Comparison of ENCODE assay signal across 28 mouse cellular contexts in the genomic region with DNA sequence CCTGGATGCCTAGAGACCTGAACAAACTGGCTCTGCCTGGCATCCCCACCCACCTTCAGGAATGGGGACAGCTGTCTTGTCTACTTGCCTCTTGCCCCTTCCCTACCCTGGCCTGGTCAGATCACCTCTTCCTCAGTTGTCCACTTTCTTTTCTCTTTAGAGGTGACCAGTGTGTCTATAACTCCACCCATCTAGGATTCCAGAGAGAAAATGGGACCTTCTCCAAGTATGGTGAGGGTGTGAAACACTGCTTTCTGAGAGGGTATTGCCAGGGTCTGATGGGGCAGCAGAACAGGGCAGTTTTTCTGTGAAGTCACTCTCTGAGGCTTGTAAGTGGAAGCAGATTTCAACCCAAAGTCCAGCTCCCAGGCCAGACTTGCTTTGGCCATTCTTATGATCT. TPM values are rescaled to one million over a fixed set of nuclear protein-coding genes. Genes with fewer than 3 reads are reported as not detected.
"Had no signal": no experiment of that assay in that cellular context is flagged by ENCODE, and none has a peak within 500 bp of the region (broad histone marks: within the 10 kb centered on the region; RNA-seq: fewer than 3 reads in every experiment).

No protein-coding gene starts in this region.

- DNase-seq: kidney, adult 11 months; kidney, adult 8-10 months; kidney, postnatal 10 days; kidney, postnatal 36 days; layer of hippocampus, postnatal 36 days; lung, adult 18-20 months; thymus, adult 2 months; thymus, postnatal 14 days; thymus, postnatal 4 days had no signal

- H3K27ac ChIP-seq: kidney, embryonic 15.5 days; left cerebral cortex, adult 2 months; liver, embryonic 15.5 days; lung, embryonic 15.5 days; macrophage; midbrain, embryonic 12.5 days; midbrain, embryonic 15.5 days; neural tube, embryonic 12.5 days; neural tube, embryonic 15.5 days had no signal

- H3K4me1 ChIP-seq: kidney, embryonic 15.5 days; liver, embryonic 15.5 days; lung, embryonic 15.5 days; midbrain, embryonic 12.5 days; midbrain, embryonic 15.5 days; neural tube, embryonic 12.5 days; neural tube, embryonic 15.5 days had no signal

- H3K9me3 ChIP-seq: kidney, embryonic 15.5 days; liver, embryonic 15.5 days; lung, embryonic 15.5 days; midbrain, embryonic 12.5 days; midbrain, embryonic 15.5 days; neural tube, embryonic 12.5 days; neural tube, embryonic 15.5 days had no signal

- H3K36me3 ChIP-seq: kidney, embryonic 15.5 days; liver, embryonic 15.5 days; lung, embryonic 15.5 days; midbrain, embryonic 12.5 days; midbrain, embryonic 15.5 days; neural tube, embryonic 12.5 days; neural tube, embryonic 15.5 days had no signal

- H3K9ac ChIP-seq: kidney, embryonic 15.5 days; liver, embryonic 15.5 days; lung, embryonic 15.5 days; midbrain, embryonic 12.5 days; midbrain, embryonic 15.5 days; neural tube, embryonic 12.5 days; neural tube, embryonic 15.5 days had no signal

- H3K4me2 ChIP-seq: kidney, embryonic 15.5 days; liver, embryonic 11.5 days; liver, embryonic 15.5 days; lung, embryonic 15.5 days; midbrain, embryonic 12.5 days; midbrain, embryonic 15.5 days; neural tube, embryonic 12.5 days; neural tube, embryonic 15.5 days had no signal

- H3K4me3 ChIP-seq: kidney, embryonic 15.5 days; left cerebral cortex, adult 2 months; liver, embryonic 15.5 days; lung, embryonic 15.5 days; midbrain, embryonic 12.5 days; midbrain, embryonic 15.5 days; neural tube, embryonic 12.5 days; neural tube, embryonic 15.5 days had no signal

- ATAC-seq: midbrain, embryonic 15.5 days had no signal

- H3K27me3 ChIP-seq: kidney, embryonic 15.5 days; liver, embryonic 15.5 days; lung, embryonic 15.5 days; midbrain, embryonic 12.5 days; midbrain, embryonic 15.5 days; neural tube, embryonic 12.5 days; neural tube, embryonic 15.5 days had no signal

RNA-seq across cellular contexts. Expression of gene Orm1, which starts 0.9 kb away (rescaled TPM):
- total RNA-seq: layer of hippocampus, adult 8-10 months; layer of hippocampus, postnatal 10 days; layer of hippocampus, postnatal 36 days; left cerebral cortex, adult 2 months; left cerebral cortex, postnatal 10 days; left cerebral cortex, postnatal 36 days had no signal
- polyA plus RNA-seq: kidney, embryonic 15.5 days; limb, embryonic 11.5 days; liver, embryonic 11.5 days; lung, embryonic 15.5 days; midbrain, embryonic 12.5 days; midbrain, embryonic 15.5 days; neural tube, embryonic 12.5 days; neural tube, embryonic 15.5 days; small intestine, adult 2 months had no signal

RNA-seq across cellular contexts. Expression of gene Orm3, which starts 10.7 kb away (rescaled TPM):
- total RNA-seq: layer of hippocampus, adult 8-10 months; layer of hippocampus, postnatal 10 days; layer of hippocampus, postnatal 36 days; left cerebral cortex, adult 2 months; left cerebral cortex, postnatal 10 days; left cerebral cortex, postnatal 36 days; megakaryocyte, adult 5-6 weeks had no signal
- polyA plus RNA-seq: kidney, embryonic 15.5 days; limb, embryonic 11.5 days; limb, embryonic 14.5 days; liver, embryonic 11.5 days; liver, embryonic 15.5 days; lung, embryonic 15.5 days; macrophage; midbrain, embryonic 12.5 days; midbrain, embryonic 15.5 days; neural tube, embryonic 12.5 days; neural tube, embryonic 15.5 days; small intestine, adult 2 months; spleen, adult 2 months had no signal

RNA-seq across cellular contexts. Expression of gene Orm2, which starts 17.0 kb away (rescaled TPM):
- total RNA-seq: layer of hippocampus, adult 8-10 months; layer of hippocampus, postnatal 10 days; layer of hippocampus, postnatal 36 days; left cerebral cortex, adult 2 months; left cerebral cortex, postnatal 10 days; left cerebral cortex, postnatal 36 days; megakaryocyte, adult 5-6 weeks had no signal
- polyA plus RNA-seq: kidney, embryonic 15.5 days; limb, embryonic 11.5 days; limb, embryonic 14.5 days; liver, embryonic 11.5 days; liver, embryonic 15.5 days; lung, embryonic 15.5 days; macrophage; midbrain, embryonic 12.5 days; midbrain, embryonic 15.5 days; neural tube, embryonic 12.5 days; neural tube, embryonic 15.5 days; small intestine, adult 2 months; spleen, adult 2 months had no signal
